Mouse (Mus musculus) embryonic facial prominence, embryonic 10.5 days (tissue): ENCODE data around the gene Muc1. TPM values are rescaled to one million over a fixed set of nuclear protein-coding genes. Genes with fewer than 3 reads are reported as not detected.

Experiments
- DNase-seq: peaks from one replicate; pipeline ENCODE4 v3.0.0-alpha.2; 2017; ENCODE audit warnings: low spot score
- H3K27ac ChIP-seq: fragments of 300-500 bp; sonication (generic); replicated peaks from 2 replicates; pipeline ENCODE4 v1.5.1; 2016; ENCODE audit warnings: mild to moderate bottlenecking
- H3K27me3 ChIP-seq: fragments of 300-500 bp; sonication (generic); replicated peaks from 2 replicates; pipeline ENCODE4 v1.6.1; 2016; ENCODE audit warnings: low read depth, mild to moderate bottlenecking; ENCODE audit not compliant: poor library complexity, severe bottlenecking
- H3K36me3 ChIP-seq: fragments of 300-500 bp; sonication (generic); replicated peaks from 2 replicates; pipeline ENCODE4 v1.6.1; 2016; ENCODE audit warnings: mild to moderate bottlenecking, moderate library complexity
- H3K4me1 ChIP-seq: fragments of 300-500 bp; sonication (generic); 2 replicates; pipeline ENCODE4 v1.6.1; 2016
- H3K4me3 ChIP-seq: fragments of 300-500 bp; sonication (generic); 2 replicates; pipeline ENCODE4 v1.5.1; 2016; ENCODE audit warnings: mild to moderate bottlenecking, moderate library complexity
- H3K9me3 ChIP-seq: fragments of 300-500 bp; sonication (generic); 2 replicates; pipeline ENCODE4 v1.6.1; 2016; ENCODE audit warnings: mild to moderate bottlenecking
- WGBS: fragments of 180-500 bp; shearing (Covaris S2); methylation state at CpG from one replicate; pipeline ENCODE4 v1.1.7; 2016; 5-methylcytosine and 5-hydroxymethylcytosine counted together
- polyA plus RNA-seq: library from polyadenylated mRNA; unstranded; fragments of >200 nt; fragmentation: Nextera tagmentation; extraction: Ambion mirVana; gene quantifications from 2 replicates; pipeline ENCODE4 v1.2.1, GENCODE M21; 2016

Gene Muc1
- polyA plus RNA-seq, 1 experiment from 2014 or later: 0.81 TPM

DNA sequence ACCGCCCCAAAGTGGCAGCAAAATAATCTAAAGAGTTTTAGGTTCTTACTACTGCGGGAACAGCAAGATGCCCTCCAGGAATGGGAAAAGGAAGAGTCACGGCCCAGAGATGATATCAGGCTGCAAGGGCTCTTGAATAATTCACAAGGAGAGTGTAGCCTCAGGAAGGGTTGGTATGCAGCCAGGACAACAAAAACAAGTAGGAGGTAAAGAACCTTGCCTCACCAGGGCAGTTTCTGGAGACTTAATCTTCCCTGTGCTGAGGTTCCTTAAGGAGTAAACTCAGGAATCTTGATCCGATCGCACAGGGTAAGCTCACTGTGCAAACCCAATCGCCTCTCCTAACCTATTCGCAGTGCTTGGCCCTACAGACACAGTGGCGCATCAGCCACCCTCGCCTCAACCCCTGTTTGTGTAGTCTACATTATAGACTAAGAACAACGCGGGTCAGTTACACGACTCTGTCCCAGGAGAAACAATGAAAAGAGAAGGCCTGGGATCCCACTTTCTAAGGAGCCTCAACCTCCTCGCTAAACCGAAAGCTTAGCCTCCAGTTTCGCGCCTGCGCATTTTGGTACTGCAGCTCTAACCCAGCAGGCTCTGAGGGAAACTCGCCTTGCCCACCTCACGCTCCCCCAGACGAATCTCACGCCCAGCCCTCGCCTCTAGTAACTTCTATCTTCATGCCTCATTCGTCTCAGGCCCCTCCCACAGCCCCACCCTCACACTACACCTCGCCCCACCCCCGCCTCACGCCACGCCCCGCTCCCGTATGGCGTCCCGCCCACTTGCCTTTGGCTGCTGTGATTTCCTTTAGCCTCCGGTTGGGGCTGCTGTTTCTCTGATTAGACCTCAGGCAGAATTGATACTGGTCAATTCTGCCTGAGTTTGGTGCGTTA is 32.6 kb upstream of the Muc1 start:
- no peaks in the 10 kb centered on the region for H3K9me3 ChIP-seq
- H3K4me3 ChIP-seq: peak overlapping the region; percentile 54
- WGBS: 7% methylated on average over 33 of the region's 33 CpGs
- no peaks in the 10 kb centered on the region for H3K27me3 ChIP-seq
- DNase-seq: peak; percentile 98
- H3K27ac ChIP-seq: peak overlapping the region; percentile 83
- peaks cover 19% of the 10 kb centered on the region for H3K4me1 ChIP-seq
- H3K36me3 ChIP-seq: no peaks in the 10 kb centered on the region

DNA sequence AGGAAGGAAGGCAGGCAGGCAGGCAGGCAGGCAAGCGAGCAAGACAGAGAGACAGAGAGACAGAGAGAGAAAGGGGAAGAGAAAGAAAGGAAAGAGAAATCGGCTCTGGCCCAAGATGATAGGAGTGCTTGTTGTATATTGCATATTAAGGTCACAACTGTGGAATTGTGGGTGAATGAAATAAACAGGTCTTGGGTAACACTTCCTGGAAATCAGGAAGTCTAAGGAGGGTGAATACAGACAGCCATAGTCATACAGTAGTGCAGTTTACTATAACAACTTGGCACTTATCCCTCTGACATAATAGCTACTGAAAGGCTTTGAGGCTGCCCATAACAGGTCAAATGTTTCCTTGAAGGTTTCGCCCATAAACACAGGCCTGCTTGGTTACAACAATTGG is 29.0 kb upstream of the Muc1 start:
- Histone ChIP-seq H3K27me3 (no peaks in the 10 kb centered on the region), H3K4me3 (no peak overlapping the region), H3K27ac (no peak overlapping the region), H3K9me3 (no peaks in the 10 kb centered on the region), H3K4me1 (peaks cover 25% of the 10 kb centered on the region), H3K36me3 (peaks cover 7% of the 10 kb centered on the region)
- no peak for DNase-seq
- 81% methylated on average over 3 of the region's 3 CpGs for WGBS

DNA sequence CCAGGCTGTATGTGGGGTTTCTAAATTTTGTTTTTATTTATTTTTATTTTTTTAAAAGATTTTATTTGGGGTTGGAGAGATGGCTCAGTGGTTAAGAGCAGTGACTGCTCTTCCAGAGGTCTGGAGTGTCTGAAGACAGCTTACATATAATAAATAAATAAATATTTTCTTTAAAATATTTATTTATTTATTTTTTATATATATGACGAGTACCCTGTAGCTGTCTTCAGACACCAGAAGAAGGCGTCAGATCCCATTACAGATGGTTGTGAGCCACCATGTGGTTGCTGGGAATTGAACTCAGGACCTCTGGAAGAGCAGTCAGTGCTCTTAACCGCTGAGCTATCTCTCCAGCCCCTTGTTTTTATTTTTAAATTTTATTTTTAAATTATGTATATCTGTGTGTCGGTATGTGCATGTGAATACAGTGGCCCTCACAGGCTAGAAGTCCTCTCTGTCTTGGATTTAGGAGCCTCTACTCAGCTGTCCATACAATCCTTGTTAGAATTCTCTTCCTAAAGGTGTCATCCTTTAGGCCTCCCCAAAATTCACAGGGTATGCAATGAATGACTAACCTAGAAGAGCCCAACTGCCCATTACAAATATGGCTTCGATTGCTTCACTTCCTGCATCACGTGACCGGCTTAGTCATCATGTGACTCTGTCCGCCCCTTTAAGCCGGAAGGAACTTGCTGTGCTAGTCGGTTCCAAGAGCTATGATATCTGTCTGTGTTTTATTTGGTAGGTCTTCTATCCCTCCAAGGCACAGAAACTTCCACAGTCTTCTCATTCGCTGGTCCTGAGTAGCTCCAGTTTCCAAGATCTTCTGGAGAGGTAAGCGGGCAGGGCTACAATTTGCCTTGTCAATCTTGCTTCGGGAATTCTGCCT is 26.4 kb upstream of the Muc1 start, which contains the start of gene Gba:
Gene Gba, plus strand, starts transcription at position 676 of the 889 bp plus-strand sequence.
- Histone ChIP-seq H3K27me3 (no peaks in the 10 kb centered on the region), H3K9me3 (no peaks in the 10 kb centered on the region), H3K4me3 (peak within 1 kb of the TSS; percentile 59), H3K36me3 (peaks cover 34% of the 10 kb centered on the region), H3K4me1 (peaks cover 6% of the 10 kb centered on the region), H3K27ac (peak within 1 kb of the TSS; percentile 31; the same call in 1 of the 2 replicates)
- DNase-seq: peak; percentile 87
- WGBS: 27% methylated on average over 13 of the region's 13 CpGs

DNA sequence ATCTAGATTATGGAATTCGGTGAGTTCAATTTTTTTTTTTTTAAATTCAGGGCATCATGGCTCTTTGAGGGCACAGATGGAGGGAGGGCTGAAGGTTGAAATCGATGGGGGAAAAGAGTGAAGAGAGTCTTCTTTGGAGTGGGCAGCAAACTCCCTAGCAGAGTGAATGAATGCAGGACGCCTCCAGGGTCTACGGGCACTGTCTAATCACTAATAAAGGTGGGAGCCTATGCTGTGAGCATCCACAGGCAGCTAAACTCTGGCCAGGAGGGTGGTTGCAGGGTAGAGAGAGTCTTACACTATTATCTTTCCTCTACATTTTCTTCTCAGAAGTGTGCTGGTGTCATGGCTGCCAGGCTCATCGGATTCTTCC is 25.7 kb upstream of the Muc1 start:
- H3K4me1 ChIP-seq: peaks cover 6% of the 10 kb centered on the region
- no peak for DNase-seq
- peak overlapping the region; percentile 59 for H3K4me3 ChIP-seq
- WGBS: 40% methylated on average over 5 of the region's 5 CpGs
- peak overlapping the region; percentile 31; the same call in 1 of the 2 replicates for H3K27ac ChIP-seq
- H3K27me3 ChIP-seq: no peaks in the 10 kb centered on the region
- H3K9me3 ChIP-seq: no peaks in the 10 kb centered on the region
- peaks cover 40% of the 10 kb centered on the region for H3K36me3 ChIP-seq

DNA sequence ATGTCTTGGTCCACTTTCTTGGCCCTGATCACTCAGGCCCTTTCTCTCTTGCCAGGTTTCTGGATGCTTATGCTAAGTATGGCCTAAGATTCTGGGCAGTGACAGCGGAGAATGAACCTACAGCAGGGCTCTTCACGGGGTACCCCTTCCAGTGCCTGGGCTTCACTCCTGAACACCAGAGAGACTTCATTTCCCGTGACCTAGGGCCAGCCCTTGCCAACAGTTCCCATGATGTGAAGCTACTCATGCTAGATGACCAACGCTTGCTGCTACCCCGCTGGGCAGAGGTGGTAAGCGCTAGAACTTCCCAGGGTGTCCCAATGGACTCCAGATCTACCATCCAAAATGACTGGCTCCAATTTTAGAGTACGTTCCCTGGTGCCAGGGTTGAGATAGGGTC is 22.8 kb upstream of the Muc1 start:
- Histone ChIP-seq H3K9me3 (no peaks in the 10 kb centered on the region), H3K36me3 (peaks cover 69% of the 10 kb centered on the region), H3K4me3 (no peak overlapping the region), H3K4me1 (peaks cover 6% of the 10 kb centered on the region), H3K27me3 (no peaks in the 10 kb centered on the region), H3K27ac (no peak overlapping the region)
- WGBS: 94% methylated on average over 7 of the region's 7 CpGs
- no peak for DNase-seq

DNA sequence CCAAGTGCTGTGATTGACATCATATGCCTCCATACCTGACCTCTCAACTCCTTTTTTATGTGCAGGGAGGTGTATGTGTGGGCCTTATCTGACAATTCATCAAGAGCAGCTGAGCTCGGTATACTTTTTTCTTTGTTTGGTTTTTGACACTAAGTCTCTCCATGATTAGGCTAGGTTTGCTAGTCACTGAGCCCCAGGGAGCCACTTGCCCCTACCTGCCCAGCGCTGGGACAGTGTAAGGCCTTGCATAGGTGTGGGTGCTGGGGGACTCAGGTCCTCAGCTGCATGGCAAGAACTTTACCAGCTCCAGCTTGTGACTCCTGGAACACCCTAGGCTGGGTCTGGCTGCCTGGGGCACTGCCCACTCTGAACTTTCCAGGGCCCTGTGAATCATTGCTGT is 22.2 kb upstream of the Muc1 start:
- Histone ChIP-seq H3K9me3 (no peaks in the 10 kb centered on the region), H3K27ac (no peak overlapping the region), H3K36me3 (peaks cover 75% of the 10 kb centered on the region), H3K4me3 (no peak overlapping the region), H3K4me1 (peaks cover 6% of the 10 kb centered on the region), H3K27me3 (no peaks in the 10 kb centered on the region)
- WGBS: 86% methylated on average over 2 of the region's 2 CpGs
- no peak for DNase-seq

DNA sequence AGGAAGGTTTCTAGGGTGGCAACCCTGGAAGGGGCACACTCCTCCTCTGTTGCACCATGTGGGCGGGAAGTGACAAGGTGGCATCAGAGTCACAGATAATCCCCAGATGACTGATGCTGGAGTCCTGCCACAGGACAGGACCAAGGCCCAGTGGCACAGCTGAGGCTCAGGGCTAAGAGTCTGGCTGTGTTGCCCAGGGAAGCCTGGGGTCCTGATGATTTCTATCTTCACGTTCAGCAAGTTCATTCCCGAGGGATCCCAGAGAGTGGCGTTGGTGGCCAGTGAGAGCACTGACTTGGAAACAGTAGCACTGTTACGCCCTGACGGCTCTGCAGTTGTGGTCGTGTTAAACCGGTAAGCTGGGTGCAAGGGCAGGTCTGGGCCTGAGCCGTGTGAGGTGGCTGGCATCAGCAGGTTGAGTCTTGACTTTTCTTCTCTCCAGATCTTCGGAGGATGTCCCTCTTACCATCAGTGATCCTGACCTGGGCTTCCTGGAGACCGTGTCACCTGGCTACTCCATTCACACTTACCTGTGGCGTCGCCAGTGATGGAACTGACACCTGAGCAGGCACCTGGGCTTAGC is 20.7 kb upstream of the Muc1 start:
- DNase-seq: no peak
- no peaks in the 10 kb centered on the region for H3K27me3 ChIP-seq
- H3K4me3 ChIP-seq: no peak overlapping the region
- peaks cover 75% of the 10 kb centered on the region for H3K36me3 ChIP-seq
- 93% methylated on average over 13 of the region's 13 CpGs for WGBS
- no peak overlapping the region for H3K27ac ChIP-seq
- no peaks in the 10 kb centered on the region for H3K9me3 ChIP-seq
- peaks cover 12% of the 10 kb centered on the region for H3K4me1 ChIP-seq

DNA sequence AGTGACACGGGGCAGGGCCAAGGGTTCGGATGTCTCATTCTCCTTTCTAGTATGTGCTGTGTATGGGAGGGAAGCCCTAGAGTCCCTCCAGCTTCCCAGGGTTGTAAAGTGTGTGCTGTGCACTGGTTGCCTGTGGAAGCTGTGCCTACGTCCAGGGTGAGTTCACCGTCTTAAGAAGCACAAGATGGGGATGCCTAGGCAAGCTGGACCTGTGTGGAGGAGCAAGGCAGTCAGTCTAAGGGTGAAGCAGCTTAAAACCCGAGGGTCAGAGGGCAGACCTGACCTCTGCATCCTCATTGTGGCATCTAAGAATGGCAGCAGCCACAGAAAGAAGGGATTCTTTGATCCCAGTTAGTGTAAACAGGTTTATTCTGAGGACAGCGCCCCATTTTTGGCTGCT is 20.1 kb upstream of the Muc1 start:
- no peaks in the 10 kb centered on the region for H3K27me3 ChIP-seq
- peaks cover 9% of the 10 kb centered on the region for H3K4me1 ChIP-seq
- no peak for DNase-seq
- H3K36me3 ChIP-seq: peaks cover 75% of the 10 kb centered on the region
- H3K27ac ChIP-seq: no peak overlapping the region
- no peak overlapping the region for H3K4me3 ChIP-seq
- WGBS: 90% methylated on average over 6 of the region's 6 CpGs
- no peaks in the 10 kb centered on the region for H3K9me3 ChIP-seq

DNA sequence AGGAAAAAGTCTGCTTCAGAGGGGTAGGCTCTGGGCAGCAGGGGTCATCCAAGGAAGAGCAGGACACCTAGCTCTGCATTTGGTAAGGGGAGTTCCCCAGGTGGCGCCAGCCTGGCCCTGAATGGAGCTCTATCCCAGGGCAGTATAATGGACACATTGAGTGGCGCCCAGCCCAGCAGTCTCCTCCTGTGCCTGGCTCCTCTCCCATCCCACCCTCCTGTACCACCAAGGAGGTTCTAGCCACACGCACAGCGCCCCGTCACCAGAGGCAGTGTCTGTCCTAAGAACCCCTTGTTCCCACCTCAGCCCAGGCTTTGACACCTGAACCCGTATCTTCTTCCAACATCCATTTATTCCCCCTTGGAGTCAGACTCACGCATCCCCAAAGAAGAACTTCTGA is 19.1 kb upstream of the Muc1 start:
- DNase-seq: no peak
- Histone ChIP-seq H3K4me3 (no peak overlapping the region), H3K9me3 (no peaks in the 10 kb centered on the region), H3K27ac (no peak overlapping the region), H3K36me3 (peaks cover 69% of the 10 kb centered on the region), H3K27me3 (no peaks in the 10 kb centered on the region), H3K4me1 (peaks cover 19% of the 10 kb centered on the region)
- 90% methylated on average over 7 of the region's 7 CpGs for WGBS

DNA sequence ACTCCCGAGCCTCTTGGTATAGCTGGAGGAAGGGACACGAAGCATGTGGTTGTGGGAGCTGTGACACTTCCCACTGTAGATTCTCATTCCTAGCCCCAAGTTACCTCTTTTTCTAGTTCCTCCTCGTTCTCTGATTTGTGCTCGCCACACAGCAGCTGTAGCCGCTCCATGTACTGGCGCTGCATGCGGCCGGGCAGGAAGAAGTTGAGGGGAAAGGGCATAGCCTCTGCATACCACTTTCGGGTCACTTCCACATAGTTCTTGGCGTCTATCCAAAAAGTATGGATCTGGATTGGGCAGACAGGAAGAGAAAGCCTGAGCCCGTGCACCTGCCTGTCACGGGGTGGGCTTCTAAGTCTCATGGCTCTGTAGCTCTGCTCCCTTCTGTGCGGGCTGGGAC is 18.7 kb upstream of the Muc1 start:
- DNase-seq: no peak
- Histone ChIP-seq H3K27me3 (no peaks in the 10 kb centered on the region), H3K4me1 (peaks cover 23% of the 10 kb centered on the region), H3K4me3 (no peak overlapping the region), H3K9me3 (no peaks in the 10 kb centered on the region), H3K27ac (no peak overlapping the region), H3K36me3 (peaks cover 64% of the 10 kb centered on the region)
- 89% methylated on average over 13 of the region's 13 CpGs for WGBS

DNA sequence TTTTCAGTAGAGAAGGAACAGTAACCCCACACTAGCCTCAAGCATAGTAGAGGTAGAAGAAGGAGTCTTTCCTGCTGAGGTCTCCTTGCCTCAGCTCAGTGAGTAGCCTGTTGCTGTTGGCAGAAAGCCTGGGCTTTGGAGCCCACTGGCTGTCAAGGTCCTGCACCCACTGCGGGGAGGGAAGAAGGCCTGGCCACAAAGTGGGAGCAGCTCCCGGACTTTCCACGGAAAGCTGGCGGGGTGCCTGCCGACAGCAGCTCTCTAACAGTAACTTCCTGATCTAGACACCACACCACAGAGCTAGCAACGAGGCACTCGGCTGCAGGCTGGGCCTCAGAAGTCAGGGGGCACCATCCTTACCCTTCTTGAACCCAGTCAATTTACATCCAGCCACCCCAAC is 18.1 kb upstream of the Muc1 start:
- 86% methylated on average over 7 of the region's 7 CpGs for WGBS

DNA sequence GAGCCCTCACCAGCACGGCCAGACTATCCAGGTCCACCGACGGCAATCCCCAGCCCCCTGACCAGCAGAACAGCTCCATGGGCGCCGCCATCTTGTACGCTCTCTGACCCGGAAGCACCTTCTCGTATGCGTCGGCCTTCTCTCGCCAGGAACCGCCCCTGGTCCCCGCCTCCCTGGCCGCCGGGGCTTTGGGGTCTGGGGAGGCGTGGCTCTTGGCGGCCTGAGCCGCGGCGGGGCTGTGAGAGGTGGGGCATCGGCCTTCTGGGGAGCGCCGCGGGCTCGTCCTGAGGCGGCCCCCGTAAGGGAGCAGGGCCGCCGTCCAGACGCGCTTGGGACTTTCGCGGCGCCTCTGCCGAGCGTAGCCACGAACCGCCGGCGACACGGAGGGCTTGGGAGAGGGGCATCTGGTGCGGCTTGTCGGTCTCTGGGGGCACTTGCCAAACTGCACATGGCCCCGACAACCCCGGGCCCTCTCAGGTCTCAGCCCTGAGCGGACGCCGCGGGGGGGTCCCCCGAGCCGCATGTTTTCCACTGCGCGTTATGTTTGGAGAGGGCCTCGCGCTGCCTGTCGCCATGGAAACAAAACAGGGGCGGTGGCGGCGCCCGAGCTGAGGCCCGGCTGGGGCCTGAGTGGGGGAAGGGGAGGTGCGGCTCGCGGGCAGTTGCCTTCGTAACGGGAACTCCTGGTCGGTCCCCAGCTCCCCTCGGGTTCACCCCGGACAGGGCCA is 14.9 kb upstream of the Muc1 start:
- H3K4me3 ChIP-seq: peak overlapping the region; percentile 73
- WGBS: under 1% methylated on average over 69 of the region's 69 CpGs
- no peaks in the 10 kb centered on the region for H3K9me3 ChIP-seq
- no peaks in the 10 kb centered on the region for H3K27me3 ChIP-seq
- H3K27ac ChIP-seq: peak overlapping the region; percentile 92
- H3K4me1 ChIP-seq: peaks cover 40% of the 10 kb centered on the region
- peak; percentile 97 for DNase-seq
- peaks cover 43% of the 10 kb centered on the region for H3K36me3 ChIP-seq

More for the DNA sequence above, 18.1 kb upstream of the Muc1 start:
- Histone ChIP-seq H3K27ac (no peak overlapping the region), H3K36me3 (peaks cover 59% of the 10 kb centered on the region), H3K4me3 (no peak overlapping the region), H3K9me3 (no peaks in the 10 kb centered on the region), H3K27me3 (no peaks in the 10 kb centered on the region), H3K4me1 (peaks cover 29% of the 10 kb centered on the region)
- no peak for DNase-seq
